ENCODE assay signal across 16 mouse cellular contexts in genomic region chr16:17764108-17764511, GRCm38 (mm10). TPM values are rescaled to one million over a fixed set of nuclear protein-coding genes. Genes with fewer than 3 reads are reported as not detected.
DNase-seq lines count a peak whose midpoint lies in the region; ATAC-seq lines count a peak whose summit lies in the region.
"Had no signal": no experiment of that assay in that cellular context is flagged by ENCODE, and none has a peak within 500 bp of the region (broad histone marks: within the 10 kb centered on the region; RNA-seq: fewer than 3 reads in every experiment).

No protein-coding gene starts in this region.

- peaks cover 41% of the 10 kb centered on the region for H3K4me1 ChIP-seq in megakaryocyte, embryonic 14.5 days
- peaks cover 22% of the 10 kb centered on the region for H3K4me1 ChIP-seq in midbrain, embryonic 10.5 days

- ATAC-seq in megakaryocyte, adult 5-6 weeks (ENCODE audit: poor library complexity, severe bottlenecking), result no peak
- 0 out of 2 replicates have a peak, but pooled peaks have one; percentile 10 for ATAC-seq in megakaryocyte progenitor cell, adult 5-6 weeks (replicated peaks; ENCODE audit: poor library complexity)
- ATAC-seq: forebrain, embryonic 16.5 days had no signal

- no peak overlapping the region for H3K27ac ChIP-seq in midbrain, embryonic 10.5 days (replicated peaks)
- H3K27ac ChIP-seq: heart, embryonic 13.5 days; limb, embryonic 13.5 days; neural tube, embryonic 15.5 days had no signal

- H3K4me3 ChIP-seq in megakaryocyte, embryonic 14.5 days (replicated peaks), result peak overlapping the region; percentile 64
- H3K4me3 ChIP-seq in midbrain, embryonic 10.5 days, result no peak overlapping the region
- H3K4me3 ChIP-seq: heart, embryonic 13.5 days; limb, embryonic 13.5 days; neural tube, embryonic 15.5 days had no signal

- H3K9me3 ChIP-seq in megakaryocyte, embryonic 14.5 days, result no peaks in the 10 kb centered on the region; the same call in 1 of the 2 replicates
- H3K9me3 ChIP-seq in midbrain, embryonic 10.5 days (replicated peaks), result no peaks in the 10 kb centered on the region
- H3K9me3 ChIP-seq: heart, embryonic 13.5 days; limb, embryonic 13.5 days; neural tube, embryonic 15.5 days had no signal

- peak; percentile 31 to 35 for DNase-seq in kidney, postnatal 36 days
- DNase-seq in midbrain, embryonic 10.5 days (ENCODE audit: low spot score), result no peak
- no peak for DNase-seq in natural killer cell, adult 2 months (ENCODE audit: low spot score in 2 of 2)
- DNase-seq in cerebellum, postnatal 36 days, result no peak
- DNase-seq: cerebellum, adult 18-20 months; gastrocnemius, postnatal 10 days; lung, postnatal 14 days; right cerebral cortex, adult 18-20 months; thymus, adult 18-20 months had no signal

- peaks cover 6% of the 10 kb centered on the region for H3K36me3 ChIP-seq in megakaryocyte, embryonic 14.5 days (replicated peaks; ENCODE audit: low read length)
- H3K36me3 ChIP-seq in midbrain, embryonic 10.5 days, result peaks cover 55% of the 10 kb centered on the region

- WGBS in midbrain, embryonic 10.5 days, result 92% methylated on average over 4 of the region's 4 CpGs

- peaks cover 19% of the 10 kb centered on the region for H3K27me3 ChIP-seq in megakaryocyte, embryonic 14.5 days (replicated peaks)
- H3K27me3 ChIP-seq in midbrain, embryonic 10.5 days (ENCODE audit: low read depth, poor library complexity, severe bottlenecking), result peaks cover 10% of the 10 kb centered on the region; the same call in 1 of the 2 replicates
- H3K27me3 ChIP-seq: heart, embryonic 13.5 days; limb, embryonic 13.5 days; neural tube, embryonic 15.5 days had no signal

RNA-seq across cellular contexts. Expression of gene Klhl22, which starts 4.7 kb away (rescaled TPM):
- polyA plus RNA-seq in megakaryocyte, embryonic 14.5 days (2012; ENCODE audit: insufficient read depth, low replicate concordance), result 0.65 and 4.0 TPM in 2 replicates
- 5.0 and 6.9 TPM in 2 replicates for total RNA-seq in megakaryocyte, adult 5-6 weeks (2015)
- 7.0 and 8.3 TPM in 2 replicates for total RNA-seq in megakaryocyte, adult 5-6 weeks (2017)
- 7.5 and 10.6 TPM in 2 replicates for total RNA-seq in megakaryocyte progenitor cell, adult 5-6 weeks (2015)
- total RNA-seq in megakaryocyte progenitor cell, adult 5-6 weeks (2017), result 12.8 and 34.6 TPM in 2 replicates
- polyA plus RNA-seq in midbrain, embryonic 10.5 days (2016; fragmentation: Nextera tagmentation; extraction: Ambion mirVana), result 52.6 and 57.4 TPM in 2 replicates

RNA-seq across cellular contexts. Expression of gene Med15, which starts 31.4 kb away (rescaled TPM):
- 78.5 and 142 TPM in 2 replicates for polyA plus RNA-seq in megakaryocyte, embryonic 14.5 days (2012; ENCODE audit: insufficient read depth, low replicate concordance)
- total RNA-seq in megakaryocyte, adult 5-6 weeks (2015), result 61.4 and 67.1 TPM in 2 replicates
- 28.6 and 49.3 TPM in 2 replicates for total RNA-seq in megakaryocyte, adult 5-6 weeks (2017)
- 42.7 and 43.0 TPM in 2 replicates for total RNA-seq in megakaryocyte progenitor cell, adult 5-6 weeks (2015)
- total RNA-seq in megakaryocyte progenitor cell, adult 5-6 weeks (2017), result 15.5 and 26.5 TPM in 2 replicates
- 45.2 and 47.8 TPM in 2 replicates for polyA plus RNA-seq in midbrain, embryonic 10.5 days (2016; fragmentation: Nextera tagmentation; extraction: Ambion mirVana)

RNA-seq across cellular contexts. Expression of gene Scarf2, which starts 33.0 kb away (rescaled TPM):
- polyA plus RNA-seq in megakaryocyte, embryonic 14.5 days (2012; ENCODE audit: insufficient read depth, low replicate concordance), result 0.79 and 1.7 TPM in 2 replicates
- total RNA-seq in megakaryocyte, adult 5-6 weeks (2015), result 0.07 TPM in 1 of 2 replicates, not detected in the other
- not detected in 2 replicates for total RNA-seq in megakaryocyte, adult 5-6 weeks (2017)
- 0.10 TPM in 1 of 2 replicates, not detected in the other for total RNA-seq in megakaryocyte progenitor cell, adult 5-6 weeks (2015)
- 0.07 TPM in 1 of 2 replicates, not detected in the other for total RNA-seq in megakaryocyte progenitor cell, adult 5-6 weeks (2017)
- polyA plus RNA-seq in midbrain, embryonic 10.5 days (2016; fragmentation: Nextera tagmentation; extraction: Ambion mirVana), result 4.1 TPM in 2 replicates

Comparison
In these comparisons a context has a peak if more than half of its experiments do, and no peak if none do; other contexts are left out.
1. DNase-seq: peak in kidney, postnatal 36 days (2 of 2); none in midbrain, embryonic 10.5 days (single experiment), natural killer cell, adult 2 months (0 of 2) and cerebellum, postnatal 36 days (0 of 2).